Mouse (Mus musculus) spleen, adult 2 months (tissue): ENCODE data around the gene Efcab14. TPM values are rescaled to one million over a fixed set of nuclear protein-coding genes. Genes with fewer than 3 reads are reported as not detected.

Experiments used
- DNase-seq, 2 experiments: peaks; one replicate each; pipeline versions ENCODE4 v3.0.0 to v3.0.0-alpha.2; 2012 to 2021; ENCODE audit warnings: low spot score in 2 of 2, low read depth in 1 of 2
- H3K27ac ChIP-seq: fragments of 200-500 bp; 2 replicates; pipeline ENCODE4 v1.5.1; 2012; ENCODE audit warnings: low read length, inconsistent platforms; ENCODE audit not compliant: insufficient read depth
- H3K27me3 ChIP-seq: fragments of 200-500 bp; 2 replicates; pipeline ENCODE4 v1.6.1; 2012; ENCODE audit warnings: mild to moderate bottlenecking, moderate library complexity, low read length, inconsistent platforms; ENCODE audit not compliant: control insufficient read depth, insufficient read depth
- H3K36me3 ChIP-seq: fragments of 200-500 bp; 2 replicates; pipeline ENCODE4 v1.6.1; 2012; ENCODE audit warnings: mild to moderate bottlenecking, low read length, inconsistent platforms; ENCODE audit not compliant: control insufficient read depth, insufficient read depth
- H3K4me1 ChIP-seq: fragments of 200-500 bp; 2 replicates; pipeline ENCODE4 v1.6.1; 2011; ENCODE audit warnings: inconsistent platforms; ENCODE audit not compliant: control insufficient read depth, insufficient read depth, insufficient read length
- H3K4me3 ChIP-seq: fragments of 200-500 bp; 2 replicates; pipeline ENCODE4 v1.5.1; 2011; ENCODE audit warnings: mild to moderate bottlenecking, inconsistent platforms; ENCODE audit not compliant: insufficient read depth, insufficient read length; ENCODE audit errors: extremely low read depth
- CTCF ChIP-seq: fragments of 200-500 bp; IDR thresholded peaks from 2 replicates; pipeline ENCODE4 v1.5.1; 2011; ENCODE audit warnings: mild to moderate bottlenecking, inconsistent platforms; ENCODE audit not compliant: insufficient read depth, insufficient read length, insufficient replicate concordance; ENCODE audit errors: extremely low read depth
- POLR2A ChIP-seq: fragments of 200-500 bp; IDR thresholded peaks from 2 replicates; pipeline ENCODE4 v1.6.1; 2011; ENCODE audit warnings: low read depth, low read length, inconsistent platforms
- whole genome bisulfite sequencing: fragments of 180-500 bp; shearing (Covaris S2); methylation state at CpG from one replicate; pipeline ENCODE4 v1.1.7; 2018; 5-methylcytosine and 5-hydroxymethylcytosine counted together
- polyA plus RNA-seq: library from polyadenylated mRNA; depleted of rRNA; stranded (reverse); fragments of >200 nt; gene quantifications from 2 replicates; pipeline ENCODE4 v1.2.3, GENCODE M21; 2012

Efcab14 gene
- polyA plus RNA-seq, 1 experiment = 12.8 TPM

DNA sequence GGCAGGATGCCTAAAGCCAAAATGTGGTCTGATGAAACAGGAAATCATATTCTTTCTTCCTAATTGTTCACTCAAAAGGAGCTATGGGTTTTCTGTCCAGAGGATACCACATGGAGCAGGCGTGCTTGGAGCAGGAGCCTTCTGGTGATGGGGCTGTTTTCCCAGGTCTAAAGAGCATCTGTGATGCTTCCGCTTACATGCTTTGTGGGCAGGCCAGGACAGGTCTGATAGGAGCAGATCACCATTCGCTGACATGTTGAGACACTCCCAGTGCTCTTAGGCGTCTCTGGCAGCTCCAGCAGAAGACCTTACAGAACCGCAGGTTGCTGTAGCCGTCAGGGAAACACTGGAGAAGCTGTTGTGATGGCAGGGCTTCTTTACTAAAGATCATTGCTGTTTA lies 37.5 kb downstream of the Efcab14 start:
- 88% methylated on average over 6 of the region's 6 CpGs for WGBS
- no peak for DNase-seq
- H3K27ac ChIP-seq = no peak overlapping the region
- no peaks in the 10 kb centered on the region for H3K27me3 ChIP-seq
- no peak for TF ChIP-seq POLR2A
- no peak overlapping the region for H3K4me3 ChIP-seq
- no peaks in the 10 kb centered on the region for H3K4me1 ChIP-seq
- H3K36me3 ChIP-seq = peaks cover 13% of the 10 kb centered on the region

- Histone ChIP-seq H3K27ac (no peak overlapping the region), H3K27me3 (no peaks in the 10 kb centered on the region), H3K4me3 (no peak overlapping the region), H3K4me1 (no peaks in the 10 kb centered on the region), H3K36me3 (peaks cover 10% of the 10 kb centered on the region)
- TF ChIP-seq POLR2A = no peak
- no peak for TF ChIP-seq CTCF
- 96% methylated on average over 2 of the region's 2 CpGs for WGBS
- DNase-seq = no peak
Measured at GRCm38 (mm10) chr4:115777627-115778026, 40.1 kb downstream of the Efcab14 start.

GRCm38 (mm10) chr4:115780269-115780668 lies 42.7 kb downstream of the Efcab14 start:
- no peak for TF ChIP-seq CTCF
- TF ChIP-seq POLR2A = no peak
- no peak overlapping the region for H3K4me3 ChIP-seq
- no peak for DNase-seq
- H3K27me3 ChIP-seq = no peaks in the 10 kb centered on the region
- H3K36me3 ChIP-seq = peaks cover 2% of the 10 kb centered on the region; the same call in 1 of the 2 replicates
- no peak overlapping the region for H3K27ac ChIP-seq
- no peaks in the 10 kb centered on the region for H3K4me1 ChIP-seq
- 63% methylated on average over 6 of the region's 6 CpGs for WGBS

DNA sequence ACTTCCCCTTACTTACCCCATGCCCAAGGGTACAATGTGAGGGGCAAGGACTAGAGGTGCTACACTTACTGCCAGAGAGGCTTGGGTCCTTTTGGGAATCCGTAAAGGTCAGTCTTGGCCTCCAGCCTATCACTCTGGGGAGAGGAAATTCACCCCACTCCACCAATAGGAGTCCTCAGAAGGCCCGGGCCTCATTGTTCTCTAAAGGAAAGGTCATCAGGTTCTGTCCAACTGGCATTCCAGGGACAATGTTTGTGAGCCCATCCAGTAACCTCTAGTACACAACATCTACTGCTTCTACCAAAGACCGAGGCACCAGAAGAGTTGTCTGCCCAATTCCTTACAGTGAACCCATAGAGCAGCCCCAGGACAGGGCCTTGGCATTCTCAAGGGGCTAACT lies 43.4 kb downstream of the Efcab14 start, which contains the start of gene Tex38:
Gene Tex38, minus strand, starts transcription at position 101 of the 400 bp plus-strand sequence.
- 86% methylated on average over 3 of the region's 3 CpGs for WGBS
- TF ChIP-seq CTCF (no peak), POLR2A (no peak)
- Histone ChIP-seq H3K27ac (no peak within 1 kb of the TSS), H3K27me3 (no peaks in the 10 kb centered on the region), H3K4me3 (no peak within 1 kb of the TSS), H3K4me1 (peaks cover 3% of the 10 kb centered on the region; the same call in 1 of the 2 replicates), H3K36me3 (peaks cover 2% of the 10 kb centered on the region; the same call in 1 of the 2 replicates)
- DNase-seq = no peak

GRCm38 (mm10) chr4:115782026-115782805 lies 44.7 kb downstream of the Efcab14 start:
- Histone ChIP-seq H3K36me3 (peaks cover 2% of the 10 kb centered on the region; the same call in 1 of the 2 replicates), H3K27me3 (no peaks in the 10 kb centered on the region), H3K27ac (no peak overlapping the region), H3K4me1 (peaks cover 3% of the 10 kb centered on the region; the same call in 1 of the 2 replicates), H3K4me3 (no peak overlapping the region)
- TF ChIP-seq CTCF = no peak
- TF ChIP-seq POLR2A = no peak
- WGBS = 90% methylated on average over 5 of the region's 5 CpGs
- DNase-seq = no peak

GRCm38 (mm10) chr4:115784769-115785510 lies 47.4 kb downstream of the Efcab14 start, which contains the start of gene Atpaf1:
Atpaf1 (plus strand) TSS chr4:115784812.
- Histone ChIP-seq H3K4me1 (peaks cover 3% of the 10 kb centered on the region; the same call in 1 of the 2 replicates), H3K27ac (peak within 1 kb of the TSS; percentile 61), H3K4me3 (peak within 1 kb of the TSS; percentile 84), H3K27me3 (no peaks in the 10 kb centered on the region), H3K36me3 (peaks cover 3% of the 10 kb centered on the region; the same call in 1 of the 2 replicates)
- TF ChIP-seq POLR2A (no peak; the same call in 1 of the 2 replicates), CTCF (no peak)
- under 1% methylated on average over 58 of the region's 69 CpGs for WGBS
- peak; percentile 40 to 55 for DNase-seq
